Mouse (Mus musculus) v-Abl transformed pro-B cells (cell line): ENCODE measurements at regions not wholly inside any gene's neighbourhood (a gene's known extent, or its start where the extent isn't known, plus 50 kb on each side); places are given as distances from the start of the nearest gene placed in this dataset.

Source experiments
- in situ Hi-C, 2 experiments: fragments of 400-800 bp; cut with MboI; formaldehyde crosslinking; loops; one replicate each; pipeline ENCODE4 v1.15.1; 2025; ENCODE audit not compliant: unreplicated experiment in 2 of 2

GRCm38 (mm10) chr6:94919194-94919743, 197.8 kb upstream of the Kbtbd8 start:
- in situ Hi-C loops, result no loop called here

DNA sequence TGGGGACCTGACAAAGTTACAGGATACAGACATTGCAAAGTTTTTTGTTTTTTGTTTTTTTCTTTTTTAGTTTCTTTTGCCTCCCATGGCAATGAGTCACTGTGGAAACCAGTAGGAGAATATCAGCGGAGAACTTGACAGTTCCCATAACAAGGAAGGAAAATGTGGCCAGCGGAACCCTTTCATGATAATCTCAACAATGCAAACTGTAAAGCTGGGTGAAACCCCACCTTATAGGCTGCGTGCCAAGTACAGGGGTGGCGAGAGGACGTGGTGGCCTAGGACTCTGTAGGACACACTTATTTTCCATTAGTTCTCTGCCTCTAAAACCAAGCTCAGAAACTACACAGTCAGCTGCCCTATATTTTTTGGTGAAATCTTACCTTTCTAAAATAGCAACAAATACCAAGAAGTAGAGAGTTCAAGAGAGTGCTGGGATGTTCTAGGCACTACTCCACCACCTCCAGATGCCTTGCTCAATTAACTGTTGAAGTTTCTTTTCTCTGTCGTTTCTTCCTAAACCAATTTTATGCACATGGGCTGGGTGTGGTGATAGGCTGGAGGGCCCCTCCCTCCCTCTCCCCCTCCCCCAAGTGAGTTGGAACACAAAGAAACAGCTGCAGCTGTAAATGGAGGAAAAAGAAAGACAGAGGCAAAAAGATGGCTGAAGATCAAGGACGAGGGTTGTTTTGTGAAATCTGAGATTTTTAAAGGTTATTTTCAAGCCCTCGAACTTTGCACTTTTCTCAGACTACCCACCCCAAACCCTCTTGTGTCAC, 201.0 kb upstream of the Kbtbd8 start:
- in situ Hi-C loops, result no loop called here

- in situ Hi-C loops, result no loop called here
Measured at GRCm38 (mm10) chr6:94911836-94912235, 205.2 kb upstream of the Kbtbd8 start.

DNA sequence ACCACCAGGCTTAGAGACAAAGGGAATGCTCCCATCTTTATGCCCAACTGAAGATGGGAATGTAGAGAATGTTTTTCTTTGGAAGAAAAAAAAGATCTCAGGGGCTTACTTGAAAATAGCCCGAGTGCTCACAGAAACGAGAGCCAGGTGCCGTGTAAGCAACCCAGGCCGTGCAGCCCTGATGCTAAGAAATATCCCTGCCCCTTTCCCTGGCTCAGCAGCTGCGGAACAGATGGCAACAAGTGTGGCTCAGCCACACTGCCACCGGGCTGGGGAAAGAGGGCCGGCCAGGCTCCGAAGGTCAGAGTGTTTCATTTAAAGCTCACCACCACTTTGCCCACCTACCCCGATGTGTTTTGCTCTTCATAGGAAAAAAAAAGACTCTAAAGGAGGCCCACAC, 205.7 kb upstream of the Kbtbd8 start:
- in situ Hi-C loops, result no loop called here

DNA sequence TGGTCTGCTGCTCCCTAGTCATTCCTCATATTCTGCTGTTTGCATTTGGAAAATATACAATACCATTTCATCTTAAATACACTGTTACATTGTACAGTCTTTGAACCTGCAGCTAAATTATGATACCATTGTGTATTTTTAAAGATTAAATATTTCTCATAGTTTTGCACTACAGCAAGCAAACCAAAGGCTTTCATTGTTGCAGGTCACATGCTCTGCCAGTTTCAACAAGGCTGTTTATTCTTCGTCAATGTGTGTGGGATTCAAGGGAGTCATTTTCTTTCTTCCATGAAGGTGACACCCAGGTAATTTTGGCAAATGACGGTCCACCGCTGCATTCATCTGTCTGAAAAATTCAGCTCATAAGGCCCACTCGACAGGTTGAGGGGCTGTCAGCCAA, 200.9 kb upstream of the Lrig1 start:
- in situ Hi-C loops, result no loop called here

GRCm38 (mm10) chr6:94898881-94899280, 198.9 kb upstream of the Lrig1 start:
- in situ Hi-C loops, result no loop called here

DNA sequence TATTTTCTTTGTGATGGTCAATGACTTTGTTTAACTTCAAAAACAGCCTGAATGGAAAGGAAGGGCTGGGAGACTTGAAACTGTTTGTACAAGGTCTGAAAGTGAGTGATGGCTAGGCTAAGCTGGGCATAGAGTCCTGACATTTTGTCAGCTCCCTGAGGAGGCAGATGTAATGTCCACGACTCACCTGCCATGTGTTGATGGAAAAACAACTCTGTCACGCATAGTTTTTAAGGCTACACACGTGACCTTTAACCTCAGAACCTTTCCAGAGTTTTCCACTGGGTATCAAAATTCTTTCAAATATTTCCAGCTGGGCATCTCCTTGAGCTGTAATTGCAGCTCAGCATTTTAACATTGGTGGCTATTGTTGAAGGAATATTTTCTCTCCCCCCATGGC, 190.2 kb upstream of the Lrig1 start:
- in situ Hi-C loops, result no loop called here

DNA sequence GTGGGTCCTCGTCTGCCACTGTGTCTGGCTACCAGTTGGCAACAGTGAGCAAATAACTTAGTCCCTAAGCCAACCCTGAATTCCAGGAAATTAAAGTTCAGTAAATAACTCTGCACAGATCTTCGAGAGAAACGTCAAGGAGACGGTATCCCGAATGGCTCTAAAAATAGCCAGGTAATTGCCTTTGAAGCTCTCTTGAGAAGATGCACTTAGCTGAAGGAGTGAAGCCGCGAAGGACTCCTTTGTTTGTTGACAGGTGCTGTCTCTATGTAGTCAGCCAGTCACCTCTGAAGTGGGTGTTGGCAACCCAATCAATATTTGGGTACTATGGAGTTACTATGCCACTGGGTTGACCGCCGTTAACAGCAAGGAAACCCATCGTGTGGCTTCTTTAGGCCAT, 189.3 kb upstream of the Lrig1 start:
- in situ Hi-C loops, result no loop called here

DNA sequence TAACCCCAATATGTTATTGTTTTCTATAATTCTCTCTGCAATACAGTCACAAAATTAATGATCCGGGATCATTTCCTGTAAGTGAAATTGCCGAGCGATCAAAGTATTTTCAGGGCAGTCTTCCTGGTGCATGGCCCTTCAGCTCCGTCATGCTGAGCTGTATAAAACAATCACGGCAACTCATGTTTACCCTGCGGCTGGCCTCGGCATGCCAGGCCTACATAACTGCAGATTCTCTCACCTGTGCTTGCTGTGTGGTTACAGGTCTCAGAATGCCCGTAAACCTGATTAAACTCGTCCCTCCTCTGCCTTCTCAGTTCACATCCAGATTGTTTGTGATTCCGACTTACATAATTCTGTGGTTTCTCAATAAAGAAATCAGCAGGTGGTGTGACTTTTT, 181.2 kb upstream of the Lrig1 start:
- in situ Hi-C loops, result no loop called here

DNA sequence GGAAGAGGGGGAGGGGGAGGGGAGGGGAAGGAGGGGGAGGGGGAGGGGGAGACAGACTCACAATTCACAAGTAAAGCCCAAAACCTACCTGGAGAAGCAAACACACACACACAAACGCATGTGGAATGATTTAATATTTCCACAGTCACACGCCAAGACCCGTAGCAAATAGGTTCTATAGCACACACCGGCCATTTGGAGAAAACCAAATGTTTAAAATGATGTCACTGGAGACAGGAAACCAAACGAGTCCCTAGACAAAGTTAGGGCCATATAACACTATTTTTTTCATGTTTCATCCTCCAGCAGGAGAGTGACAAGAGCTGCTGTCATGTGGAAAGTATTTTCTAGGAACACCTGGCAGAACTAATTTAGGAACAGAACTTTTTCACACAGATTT, 175.9 kb upstream of the Lrig1 start:
- in situ Hi-C loops, result no loop called here

GRCm38 (mm10) chr6:94875065-94875464, 175.1 kb upstream of the Lrig1 start:
- in situ Hi-C loops, result no loop called here

DNA sequence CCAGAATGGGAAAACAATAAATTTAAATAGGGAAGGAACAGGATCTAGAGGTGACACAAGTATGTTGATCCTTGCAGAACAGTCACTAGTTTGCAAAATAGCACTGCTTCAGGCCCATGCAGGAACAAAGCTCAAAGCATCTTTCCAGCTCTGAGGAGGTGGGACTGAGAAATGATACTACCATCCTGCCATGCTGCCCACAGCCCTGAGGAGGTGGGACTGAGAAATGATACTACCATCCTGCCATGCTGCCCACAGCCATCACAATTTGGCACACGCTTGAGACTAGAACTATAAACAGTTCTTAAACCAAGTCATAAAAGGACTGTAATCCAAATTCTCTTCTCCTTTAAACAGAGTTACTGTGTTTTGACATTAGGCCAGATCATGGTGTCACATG, 174.5 kb upstream of the Lrig1 start:
- in situ Hi-C loops, result no loop called here

- in situ Hi-C loops, result no loop called here
Measured at GRCm38 (mm10) chr6:94867952-94868351, 168.0 kb upstream of the Lrig1 start.

DNA sequence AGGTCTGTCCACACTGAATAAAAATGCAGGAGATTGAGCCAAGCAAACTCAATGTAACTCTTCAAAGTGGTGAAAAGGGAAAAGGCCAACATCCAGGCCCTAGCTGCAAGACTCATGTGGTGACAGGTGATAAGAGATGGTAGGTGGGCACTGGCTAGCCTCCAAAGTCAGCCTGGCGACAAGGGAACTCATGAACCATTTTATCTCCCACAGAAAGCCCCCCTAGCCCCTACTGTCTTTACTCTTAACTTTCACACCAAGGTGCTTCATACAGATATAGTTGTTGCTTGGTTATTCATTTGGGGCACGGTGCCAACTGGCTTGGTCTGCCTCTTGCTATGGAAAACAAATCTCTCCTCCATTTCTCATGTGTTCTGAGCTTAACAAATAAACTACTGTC, 165.5 kb upstream of the Lrig1 start:
- in situ Hi-C loops, result no loop called here

DNA sequence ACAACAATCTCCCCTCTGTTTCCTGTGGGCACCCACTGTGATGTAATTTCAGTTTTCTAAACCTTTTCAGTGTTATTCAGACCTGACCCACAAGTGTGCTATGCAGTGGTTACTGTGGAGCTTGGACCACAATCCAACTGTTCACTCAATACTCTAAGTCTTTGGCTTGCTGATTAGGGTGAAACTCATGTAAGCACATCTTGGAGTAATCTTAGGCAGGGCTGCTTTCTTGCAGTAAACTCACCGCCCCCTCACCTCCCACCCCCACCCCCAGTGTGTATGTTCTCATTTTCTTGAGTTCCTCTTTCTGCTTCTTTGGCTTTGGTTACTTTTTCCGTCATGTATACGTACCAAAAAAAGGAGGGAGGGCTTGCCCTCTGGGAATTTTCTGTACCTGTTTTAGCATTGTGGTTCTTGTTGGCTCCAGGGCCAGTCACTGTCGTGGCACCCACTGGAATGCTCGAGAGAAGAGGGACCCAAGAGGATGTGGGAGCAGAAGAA, 158.2 kb upstream of the Lrig1 start:
- in situ Hi-C loops, result no loop called here

DNA sequence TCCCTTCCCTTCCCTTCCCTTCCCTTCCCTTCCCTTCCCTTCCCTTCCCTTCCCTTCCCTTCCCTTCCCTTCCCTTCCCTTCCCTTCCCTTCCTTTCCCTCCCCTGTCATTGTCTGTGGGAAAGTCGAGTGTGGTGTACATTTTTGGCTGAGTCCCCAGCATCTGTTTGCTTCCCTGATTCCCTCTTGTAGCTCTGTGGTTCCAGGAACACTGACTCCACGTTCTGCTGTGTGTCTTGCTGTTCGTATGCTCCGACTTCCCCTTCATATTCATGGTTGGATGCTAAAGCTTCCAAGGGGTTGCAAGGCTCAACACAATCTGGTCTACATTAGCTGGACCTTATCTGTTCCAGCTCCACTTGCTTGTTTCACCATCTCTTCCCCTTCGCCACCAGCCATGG, 150.2 kb upstream of the Lrig1 start:
- in situ Hi-C loops, result no loop called here

DNA sequence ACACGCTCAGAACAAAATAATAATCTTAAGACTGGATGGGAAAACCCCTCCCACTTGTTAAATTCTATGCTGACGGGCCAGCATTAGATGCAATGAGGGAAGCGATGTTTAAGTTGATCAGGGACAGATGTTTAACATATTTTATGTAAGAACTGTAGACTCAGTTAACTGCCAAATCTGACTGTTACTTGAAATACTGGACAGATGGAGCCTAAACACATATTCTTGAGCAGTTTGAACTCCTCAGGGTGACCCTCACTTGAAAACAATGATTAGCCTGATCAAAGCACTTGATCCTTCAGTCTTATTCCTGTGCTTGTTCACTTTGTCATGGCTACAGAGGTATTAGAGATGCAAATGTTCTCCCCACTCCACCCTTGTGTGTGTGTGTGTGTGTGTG, 149.6 kb upstream of the Lrig1 start:
- in situ Hi-C loops, result no loop called here

DNA sequence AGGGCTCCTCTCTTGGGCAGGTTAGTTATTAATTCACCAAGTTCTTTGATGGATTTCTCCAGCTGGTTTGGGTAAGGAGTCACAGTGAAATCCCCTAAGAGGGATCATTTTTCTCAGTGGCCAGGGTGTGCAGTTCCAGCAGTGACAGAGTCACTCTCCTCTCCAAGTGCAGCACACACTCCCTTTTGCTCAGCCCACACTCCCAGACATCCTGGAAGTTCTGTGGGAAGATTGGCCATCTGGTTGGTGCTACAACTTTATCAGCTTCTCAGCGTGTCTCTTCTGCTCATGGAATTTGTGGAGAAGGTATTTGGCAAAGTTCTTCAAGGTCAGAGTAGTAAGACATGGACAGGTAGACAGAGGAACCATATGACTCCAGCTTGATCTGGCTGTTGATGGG, 148.5 kb upstream of the Lrig1 start:
- in situ Hi-C loops, result no loop called here

DNA sequence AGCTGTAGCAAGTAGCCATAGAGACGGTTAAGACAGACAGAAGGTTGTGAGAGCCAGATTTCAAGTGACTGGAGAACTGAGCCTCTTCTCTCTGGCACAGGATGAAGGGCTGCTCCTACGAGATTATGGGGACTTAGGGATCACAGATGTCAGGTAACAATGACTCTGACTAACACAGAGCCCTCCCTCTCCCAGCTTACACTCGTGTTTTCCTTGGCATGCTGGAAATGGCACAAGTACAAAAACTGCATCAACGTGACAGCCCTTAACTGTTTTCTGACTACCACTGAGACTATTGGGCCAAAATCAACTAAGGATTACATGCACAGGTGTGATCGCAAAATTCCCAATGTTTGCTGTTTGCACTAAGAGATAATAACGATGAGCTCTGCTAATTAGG, 145.9 kb upstream of the Lrig1 start:
- in situ Hi-C loops, result no loop called here

GRCm38 (mm10) chr6:94842856-94843255, 142.9 kb upstream of the Lrig1 start:
- in situ Hi-C loops, result no loop called here

DNA sequence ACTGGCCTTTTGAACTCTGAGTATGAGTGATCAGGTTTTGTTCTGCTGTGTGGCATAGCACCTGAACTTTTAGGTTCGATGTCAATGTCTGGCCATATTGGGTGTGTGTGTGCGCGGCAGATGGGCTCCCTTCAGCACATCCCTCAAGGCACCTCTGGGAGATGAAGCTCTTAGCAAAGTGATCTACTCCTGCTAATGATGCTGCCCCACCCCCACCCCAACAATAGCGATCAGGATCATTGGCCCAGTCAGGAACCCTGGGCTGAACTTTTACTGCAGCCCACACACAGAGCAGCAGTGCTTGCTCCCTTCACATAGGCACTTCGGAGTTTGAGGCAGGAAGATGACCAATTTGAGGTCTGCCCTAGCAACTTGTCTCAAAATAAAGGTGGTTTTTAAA, 141.9 kb upstream of the Lrig1 start:
- in situ Hi-C loops, result no loop called here

DNA sequence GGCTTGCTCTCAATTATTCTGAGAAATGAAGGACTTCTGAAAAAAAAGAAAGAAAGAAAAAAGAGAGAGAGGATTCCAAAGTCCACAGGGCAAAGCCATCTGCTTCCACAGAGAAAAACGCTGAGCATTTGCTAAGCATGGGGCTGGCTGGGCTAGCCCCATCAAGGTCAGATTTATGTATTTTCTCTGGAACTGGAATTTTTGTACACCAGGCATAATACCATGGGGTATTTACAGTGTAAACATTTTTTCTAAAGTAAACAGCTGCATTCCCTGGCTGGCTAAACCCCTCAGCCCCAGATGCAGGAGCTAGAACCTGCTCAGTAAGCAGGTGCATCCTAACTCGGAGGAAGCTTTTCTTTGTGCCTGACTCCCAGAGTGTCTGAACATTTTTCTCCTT, 135.8 kb upstream of the Lrig1 start:
- in situ Hi-C loops, result no loop called here

- in situ Hi-C loops, result no loop called here
Measured at GRCm38 (mm10) chr6:94834551-94834950, 134.6 kb upstream of the Lrig1 start.
